Mouse (Mus musculus): ENCODE results near the gene Kcnip4. TPM values are rescaled to one million over a fixed set of nuclear protein-coding genes. Genes with fewer than 3 reads are reported as not detected.

The Kcnip4 gene
- polyA plus RNA-seq, 2 experiments: 2.1 to 3.7 TPM

DNA sequence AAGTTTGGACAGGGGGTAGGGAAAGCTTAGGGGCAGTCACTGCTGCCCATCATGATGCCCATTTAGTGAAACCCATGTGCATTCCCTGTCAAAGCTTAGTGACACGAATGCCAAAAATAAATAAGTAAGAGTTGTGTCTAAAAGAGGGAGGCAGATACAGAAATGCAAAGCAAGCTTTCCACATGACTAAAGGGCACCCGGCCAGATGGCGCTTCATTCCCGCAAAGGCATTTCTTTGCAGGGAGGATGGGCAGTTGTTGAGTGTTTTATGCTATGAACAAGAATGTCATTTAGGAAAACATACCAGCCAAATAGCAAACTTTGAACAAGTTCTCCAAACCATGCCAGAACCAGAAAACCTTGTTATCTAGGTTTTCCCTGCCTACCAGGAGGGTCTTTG lies 265.4 kb downstream of the Kcnip4 start:
- no peak for DNase-seq (ENCODE audit: low spot score)
- no peak overlapping the region for H3K4me3 ChIP-seq (replicated peaks; ENCODE audit: low read length)
- no peak overlapping the region for H3K9ac ChIP-seq (ENCODE audit: low read depth, low read length, severe bottlenecking)
- no peaks in the 10 kb centered on the region for H3K27me3 ChIP-seq (ENCODE audit: control insufficient read depth, insufficient read depth, low read length)
- H3K36me3 ChIP-seq (ENCODE audit: control insufficient read depth, insufficient read depth, low read length): no peaks in the 10 kb centered on the region
- 92% methylated on average over 4 of the region's 4 CpGs for WGBS
- no peak for TF ChIP-seq POLR2A (IDR thresholded peaks at IDR 0.05; ENCODE audit: borderline replicate concordance, extremely low read depth, insufficient read depth, insufficient read length)
- ATAC-seq (ENCODE audit: low FRiP score, low read depth): no peak
- no peak overlapping the region for H3K27ac ChIP-seq (replicated peaks; ENCODE audit: low read depth, low read length)
- H3K9me3 ChIP-seq (ENCODE audit: control insufficient read depth, low read length): no peaks in the 10 kb centered on the region
- no peaks in the 10 kb centered on the region for H3K4me1 ChIP-seq (ENCODE audit: control insufficient read depth, insufficient read depth, low read length)
- no peak overlapping the region for H3K4me2 ChIP-seq (replicated peaks; ENCODE audit: low read depth, low read length, severe bottlenecking)

DNA sequence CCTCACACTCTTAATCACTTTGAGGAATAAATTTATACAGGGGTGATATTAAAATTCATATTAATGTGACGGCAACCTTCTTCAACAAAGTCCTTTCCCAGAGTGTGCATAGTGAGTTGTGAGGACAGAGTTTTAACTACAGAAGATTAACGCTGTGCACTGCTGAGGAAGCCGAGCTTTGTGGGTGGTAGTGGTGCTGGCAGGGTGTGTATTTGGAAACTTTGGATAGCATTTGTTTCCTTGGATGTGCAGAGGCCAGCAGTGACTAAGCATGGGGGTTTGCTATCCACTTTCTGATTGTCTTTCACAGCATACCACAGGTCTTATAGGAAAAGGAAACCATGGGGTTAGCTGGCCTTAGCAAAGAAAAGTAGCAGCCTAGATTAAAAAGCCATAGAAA lies 267.9 kb downstream of the Kcnip4 start:
- Histone ChIP-seq H3K4me1 (ENCODE audit: control insufficient read depth, insufficient read depth, low read length) (no peaks in the 10 kb centered on the region), H3K4me3 (replicated peaks; ENCODE audit: low read length) (no peak overlapping the region), H3K27me3 (ENCODE audit: control insufficient read depth, insufficient read depth, low read length) (no peaks in the 10 kb centered on the region), H3K4me2 (replicated peaks; ENCODE audit: low read depth, low read length, severe bottlenecking) (no peak overlapping the region), H3K36me3 (ENCODE audit: control insufficient read depth, insufficient read depth, low read length) (no peaks in the 10 kb centered on the region), H3K27ac (replicated peaks; ENCODE audit: low read depth, low read length) (no peak overlapping the region), H3K9me3 (ENCODE audit: control insufficient read depth, low read length) (no peaks in the 10 kb centered on the region), H3K9ac (ENCODE audit: low read depth, low read length, severe bottlenecking) (no peak overlapping the region)
- no peak for TF ChIP-seq POLR2A (IDR thresholded peaks at IDR 0.05; ENCODE audit: borderline replicate concordance, extremely low read depth, insufficient read depth, insufficient read length)
- 79% methylated on average over 3 of the region's 3 CpGs for WGBS
- no peak for DNase-seq (ENCODE audit: low spot score)
- no peak for ATAC-seq (ENCODE audit: low FRiP score, low read depth)

DNA sequence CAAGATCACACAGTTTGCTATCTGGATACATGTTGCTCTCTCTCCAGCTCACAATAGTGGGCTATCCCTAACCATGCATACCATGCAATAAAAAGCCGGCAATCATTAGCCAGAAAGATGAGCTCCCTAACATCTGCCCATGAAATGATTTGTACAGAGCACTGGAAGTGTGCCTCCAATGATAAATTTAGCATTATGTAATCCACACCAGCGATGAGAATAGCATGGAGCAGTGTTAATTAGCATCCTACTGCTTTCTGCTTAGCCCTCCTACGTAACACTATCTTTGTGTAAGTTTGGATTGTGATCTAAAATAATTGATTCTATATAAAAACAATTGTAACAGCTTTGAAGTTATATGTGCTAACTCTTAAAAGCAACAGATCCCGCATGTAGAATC lies 268.7 kb downstream of the Kcnip4 start:
- no peak for TF ChIP-seq POLR2A (IDR thresholded peaks at IDR 0.05; ENCODE audit: borderline replicate concordance, extremely low read depth, insufficient read depth, insufficient read length)
- H3K9ac ChIP-seq (ENCODE audit: low read depth, low read length, severe bottlenecking): no peak overlapping the region
- H3K9me3 ChIP-seq (ENCODE audit: control insufficient read depth, low read length): no peaks in the 10 kb centered on the region
- H3K27me3 ChIP-seq (ENCODE audit: control insufficient read depth, insufficient read depth, low read length): no peaks in the 10 kb centered on the region
- H3K4me1 ChIP-seq (ENCODE audit: control insufficient read depth, insufficient read depth, low read length): no peaks in the 10 kb centered on the region
- H3K4me3 ChIP-seq (replicated peaks; ENCODE audit: low read length): no peak overlapping the region
- 75% methylated on average over 4 of the region's 4 CpGs for WGBS
- no peak overlapping the region for H3K4me2 ChIP-seq (replicated peaks; ENCODE audit: low read depth, low read length, severe bottlenecking)
- H3K36me3 ChIP-seq (ENCODE audit: control insufficient read depth, insufficient read depth, low read length): no peaks in the 10 kb centered on the region
- DNase-seq (ENCODE audit: low spot score) (no peak), ATAC-seq (ENCODE audit: low FRiP score, low read depth) (no peak)
- H3K27ac ChIP-seq (replicated peaks; ENCODE audit: low read depth, low read length): no peak overlapping the region

DNA sequence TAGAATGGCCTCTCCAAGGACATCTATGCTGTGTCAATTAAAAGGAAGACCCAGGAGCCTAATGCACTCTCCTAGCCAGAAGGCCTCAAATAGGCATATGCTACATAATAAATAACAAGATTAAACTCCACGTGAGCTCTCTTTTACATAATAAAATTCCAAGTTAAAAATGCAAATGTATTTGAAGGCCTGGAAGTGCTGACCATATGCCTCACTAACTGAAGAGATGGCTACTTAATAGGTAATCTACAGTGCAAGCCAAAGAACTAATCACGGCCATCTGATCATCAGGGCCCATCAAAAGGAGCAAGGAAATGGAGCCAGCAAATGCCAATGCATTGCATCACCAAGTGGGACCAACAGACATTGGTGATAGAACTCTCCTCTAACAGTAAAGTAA lies 277.6 kb downstream of the Kcnip4 start:
- ATAC-seq (ENCODE audit: low FRiP score, low read depth) (no peak), DNase-seq (ENCODE audit: low spot score) (no peak)
- no peaks in the 10 kb centered on the region for H3K27me3 ChIP-seq (ENCODE audit: control insufficient read depth, insufficient read depth, low read length)
- no peak overlapping the region for H3K4me2 ChIP-seq (replicated peaks; ENCODE audit: low read depth, low read length, severe bottlenecking)
- no peak overlapping the region for H3K9ac ChIP-seq (ENCODE audit: low read depth, low read length, severe bottlenecking)
- WGBS: 78% methylated on average over 2 of the region's 2 CpGs
- no peak for TF ChIP-seq POLR2A (IDR thresholded peaks at IDR 0.05; ENCODE audit: borderline replicate concordance, extremely low read depth, insufficient read depth, insufficient read length)
- no peaks in the 10 kb centered on the region for H3K9me3 ChIP-seq (ENCODE audit: control insufficient read depth, low read length)
- no peaks in the 10 kb centered on the region for H3K36me3 ChIP-seq (ENCODE audit: control insufficient read depth, insufficient read depth, low read length)
- H3K27ac ChIP-seq (replicated peaks; ENCODE audit: low read depth, low read length): no peak overlapping the region
- H3K4me1 ChIP-seq (ENCODE audit: control insufficient read depth, insufficient read depth, low read length): no peaks in the 10 kb centered on the region
- no peak overlapping the region for H3K4me3 ChIP-seq (replicated peaks; ENCODE audit: low read length)

DNA sequence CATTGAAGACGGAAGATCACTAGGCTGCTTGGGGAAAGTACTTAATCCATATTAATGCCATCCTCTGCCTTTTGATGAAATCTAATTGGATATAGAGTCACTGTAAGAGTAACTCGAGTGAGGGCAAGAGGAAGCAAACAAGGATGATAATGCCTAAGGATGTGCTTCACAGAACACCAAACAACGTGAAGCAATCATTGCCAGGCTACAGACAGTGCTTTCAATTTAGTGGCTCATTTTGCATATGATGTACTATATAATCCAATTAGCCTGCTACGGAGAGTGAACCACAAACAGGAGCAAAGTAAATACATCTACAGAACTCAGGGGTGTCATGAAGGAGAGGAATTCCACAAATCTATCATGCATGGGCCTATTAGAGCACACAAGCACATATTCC lies 280.3 kb downstream of the Kcnip4 start:
- no peaks in the 10 kb centered on the region for H3K36me3 ChIP-seq (ENCODE audit: control insufficient read depth, insufficient read depth, low read length)
- no peak overlapping the region for H3K4me2 ChIP-seq (replicated peaks; ENCODE audit: low read depth, low read length, severe bottlenecking)
- ATAC-seq (ENCODE audit: low FRiP score, low read depth): no peak
- no peaks in the 10 kb centered on the region for H3K9me3 ChIP-seq (ENCODE audit: control insufficient read depth, low read length)
- H3K27ac ChIP-seq (replicated peaks; ENCODE audit: low read depth, low read length): no peak overlapping the region
- no peak overlapping the region for H3K4me3 ChIP-seq (replicated peaks; ENCODE audit: low read length)
- WGBS: 82% methylated on average over 4 of the region's 4 CpGs
- H3K9ac ChIP-seq (ENCODE audit: low read depth, low read length, severe bottlenecking): no peak overlapping the region
- H3K4me1 ChIP-seq (ENCODE audit: control insufficient read depth, insufficient read depth, low read length): no peaks in the 10 kb centered on the region
- TF ChIP-seq POLR2A (IDR thresholded peaks at IDR 0.05; ENCODE audit: borderline replicate concordance, extremely low read depth, insufficient read depth, insufficient read length): no peak
- H3K27me3 ChIP-seq (ENCODE audit: control insufficient read depth, insufficient read depth, low read length): no peaks in the 10 kb centered on the region
- no peak for DNase-seq (ENCODE audit: low spot score)

DNA sequence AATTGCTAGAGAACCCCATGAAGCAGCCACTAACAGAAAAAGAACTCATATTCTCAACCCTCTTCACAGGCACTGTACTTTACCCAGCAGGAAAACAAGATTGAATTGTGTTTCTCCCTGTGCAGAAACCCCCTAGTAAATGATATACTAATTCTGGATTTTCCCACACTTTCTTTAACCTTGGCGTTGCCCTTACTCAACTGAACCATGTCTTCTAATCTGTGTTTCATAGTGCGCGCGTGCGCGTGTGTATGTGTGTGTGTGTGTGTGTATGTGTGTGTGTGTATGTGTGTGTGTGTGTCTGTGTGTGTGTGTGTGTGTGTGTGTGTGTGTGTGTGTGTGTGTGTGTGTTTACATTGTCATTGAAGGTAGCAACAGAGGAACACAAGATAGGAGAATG lies 283.0 kb downstream of the Kcnip4 start:
- TF ChIP-seq POLR2A (IDR thresholded peaks at IDR 0.05; ENCODE audit: borderline replicate concordance, extremely low read depth, insufficient read depth, insufficient read length): no peak
- ATAC-seq (ENCODE audit: low FRiP score, low read depth): no peak
- Histone ChIP-seq H3K27me3 (ENCODE audit: control insufficient read depth, insufficient read depth, low read length) (no peaks in the 10 kb centered on the region), H3K27ac (replicated peaks; ENCODE audit: low read depth, low read length) (no peak overlapping the region), H3K4me3 (replicated peaks; ENCODE audit: low read length) (no peak overlapping the region), H3K4me2 (replicated peaks; ENCODE audit: low read depth, low read length, severe bottlenecking) (no peak overlapping the region), H3K4me1 (ENCODE audit: control insufficient read depth, insufficient read depth, low read length) (no peaks in the 10 kb centered on the region), H3K9me3 (ENCODE audit: control insufficient read depth, low read length) (no peaks in the 10 kb centered on the region), H3K36me3 (ENCODE audit: control insufficient read depth, insufficient read depth, low read length) (no peaks in the 10 kb centered on the region), H3K9ac (ENCODE audit: low read depth, low read length, severe bottlenecking) (no peak overlapping the region)
- DNase-seq (ENCODE audit: low spot score): no peak
- 97% methylated on average over 6 of the region's 6 CpGs for WGBS
